Mouse (Mus musculus) right cerebral cortex, postnatal 4 days (tissue): ENCODE measurements around the gene Gm21992.
A peak's percentile ranks its signal among the peaks of the same experiment; 100 is the strongest.

Experiments
- DNase-seq: peaks from one replicate; pipeline ENCODE4 v3.0.0-alpha.2; 2022

The Gm21992 gene

DNA sequence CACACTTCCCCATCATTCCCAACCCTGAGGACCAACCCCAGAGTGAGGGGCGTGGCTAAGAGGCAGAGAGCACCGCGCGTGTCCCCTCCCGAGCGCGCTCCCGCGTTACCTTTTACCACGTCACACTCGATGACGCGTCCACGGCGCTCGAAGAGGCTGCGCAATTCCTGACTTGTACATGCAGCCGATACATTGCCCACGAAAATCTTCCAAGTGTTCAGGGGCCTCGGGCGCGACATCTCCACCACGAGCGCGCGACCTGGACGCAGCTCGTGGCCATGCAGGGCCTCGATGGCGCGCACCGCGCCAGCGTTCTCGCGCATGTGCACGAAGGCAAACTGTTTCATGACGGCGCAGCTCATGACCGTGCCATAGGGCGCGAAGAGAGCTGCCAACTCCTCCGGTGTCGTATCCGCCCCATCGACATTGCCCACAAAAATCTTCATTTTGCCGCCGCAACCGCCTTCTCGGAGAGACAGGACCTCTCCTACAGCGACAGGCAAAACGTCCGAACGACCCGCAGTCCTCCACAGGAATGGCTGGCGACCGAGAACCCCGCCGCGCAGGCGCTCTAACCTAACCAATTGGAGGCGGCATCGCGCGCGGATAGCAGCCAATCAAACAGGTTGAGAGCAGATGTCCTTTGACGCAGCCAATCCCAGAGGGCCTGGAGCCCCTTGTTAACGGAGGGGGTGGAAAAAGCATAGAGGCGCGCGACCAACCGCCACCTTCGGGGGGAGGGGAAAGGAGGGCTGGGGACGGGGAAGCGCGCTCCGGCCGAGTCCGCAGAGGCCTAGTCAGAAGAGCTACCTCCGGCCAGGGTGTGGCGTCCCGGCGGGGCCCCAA lies at the start of gene Gm21992, which contains the start of gene Rbm14:
Gene Gm21992 (minus strand): TSS at position 550 of the 846 bp plus-strand sequence.
Gene Rbm14 (minus strand): TSS at position 572 of the 846 bp plus-strand sequence.
- DNase-seq = peak; percentile 97

DNA sequence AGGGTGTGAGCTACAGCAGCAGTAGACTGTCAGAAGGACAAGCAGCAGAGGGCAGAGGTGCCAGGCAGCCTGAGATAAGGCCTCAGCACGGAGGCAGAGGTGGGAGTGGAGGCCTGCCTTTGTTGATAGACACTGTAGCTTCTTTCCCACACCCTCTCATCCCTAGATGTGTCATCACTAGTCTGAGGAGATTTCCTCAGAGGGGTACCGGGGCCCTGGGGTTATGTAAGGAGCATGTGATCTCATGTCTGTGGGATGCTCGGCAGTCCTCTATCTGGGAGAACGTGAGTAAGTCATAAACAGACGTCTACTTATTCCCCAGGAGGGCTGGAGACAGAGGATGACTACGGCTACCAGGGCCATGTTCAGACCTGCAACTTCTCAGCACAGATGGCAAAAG lies 47.7 kb upstream of the Gm21992 start:
- no peak for DNase-seq

DNA sequence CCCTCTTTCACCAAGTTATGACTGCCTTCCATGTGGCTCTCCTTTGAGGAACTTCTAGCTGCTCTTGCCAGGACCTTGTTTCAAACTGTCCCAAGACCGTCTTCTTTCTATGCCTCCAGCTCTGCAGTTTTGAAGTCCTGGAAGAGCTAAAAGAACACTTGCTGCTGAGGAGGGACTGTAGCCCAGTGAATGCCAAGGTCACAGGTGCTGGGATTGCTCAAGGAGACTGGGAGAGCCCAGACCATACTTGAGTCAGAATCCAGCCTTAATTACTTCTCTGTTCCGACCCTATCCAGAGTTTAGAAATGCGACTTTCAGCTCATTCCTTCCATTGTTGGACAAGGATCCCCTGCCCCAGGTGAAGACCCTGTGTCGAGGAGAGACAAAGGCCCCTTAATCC lies 44.5 kb upstream of the Gm21992 start:
- no peak for DNase-seq

DNA sequence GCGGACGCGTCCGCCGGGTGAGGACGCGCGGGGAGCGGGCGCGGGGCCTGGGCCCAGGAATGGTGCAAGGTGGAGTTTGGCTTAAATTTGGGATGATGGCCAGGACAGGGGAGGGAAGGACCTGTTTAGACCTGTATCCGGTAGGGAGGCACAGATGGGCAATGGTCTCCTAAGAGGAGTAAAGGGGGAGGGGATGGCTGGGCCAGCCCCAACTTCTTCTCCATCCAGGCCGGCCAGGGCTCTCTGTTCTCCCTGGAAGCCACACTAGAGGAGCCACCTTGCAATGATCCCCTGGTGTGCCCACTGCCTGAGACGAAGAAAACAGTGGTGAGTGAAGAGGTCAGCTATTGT lies 44.0 kb upstream of the Gm21992 start:
- no peak for DNase-seq

DNA sequence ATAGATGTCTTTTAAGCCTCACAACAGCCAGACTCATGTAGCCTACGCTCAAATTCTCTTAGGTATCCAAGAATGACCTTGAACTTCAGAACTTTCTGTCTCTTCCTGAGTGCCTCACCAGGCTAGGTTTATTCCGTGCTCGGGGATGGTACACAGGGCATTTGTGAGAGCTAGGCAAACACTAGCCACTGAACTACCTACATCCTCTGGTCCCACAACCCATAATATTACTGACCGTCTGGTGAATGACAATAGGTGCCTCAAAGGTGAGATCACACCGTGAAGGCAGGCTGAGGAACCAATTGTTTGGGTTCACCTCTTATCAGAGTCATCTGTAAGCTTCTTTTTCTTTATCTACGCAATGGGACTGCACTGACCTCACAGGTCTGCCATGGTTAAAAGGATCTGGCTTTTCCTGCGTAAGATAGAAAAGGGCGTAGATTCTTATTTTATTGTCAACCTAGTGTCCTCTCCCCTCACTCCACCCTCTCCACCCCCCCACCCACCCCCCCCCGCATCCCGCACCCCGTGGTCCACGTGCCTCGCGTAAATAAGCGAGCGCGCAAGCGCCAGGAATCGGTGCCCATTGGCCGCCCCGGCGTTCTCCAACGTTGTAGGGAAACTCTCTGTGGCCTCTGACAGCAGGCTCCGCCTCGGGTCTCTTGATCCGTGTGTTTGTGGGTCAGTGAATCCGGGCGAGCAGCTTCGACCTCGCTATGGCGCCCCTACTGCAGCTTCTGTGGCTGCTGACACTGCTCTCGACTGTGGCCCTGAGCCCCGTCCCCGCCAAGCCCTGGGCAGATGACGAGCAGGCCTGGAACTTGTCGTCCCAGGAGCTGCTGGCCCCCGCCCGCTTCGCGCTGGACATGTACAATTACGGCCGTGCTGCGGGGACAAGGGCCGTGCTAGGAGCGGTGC lies 43.4 kb upstream of the Gm21992 start, which contains the start of gene Ctsf:
Gene Ctsf (plus strand): TSS at position 579 of the 918 bp plus-strand sequence.
- DNase-seq = peak; percentile 85

DNA sequence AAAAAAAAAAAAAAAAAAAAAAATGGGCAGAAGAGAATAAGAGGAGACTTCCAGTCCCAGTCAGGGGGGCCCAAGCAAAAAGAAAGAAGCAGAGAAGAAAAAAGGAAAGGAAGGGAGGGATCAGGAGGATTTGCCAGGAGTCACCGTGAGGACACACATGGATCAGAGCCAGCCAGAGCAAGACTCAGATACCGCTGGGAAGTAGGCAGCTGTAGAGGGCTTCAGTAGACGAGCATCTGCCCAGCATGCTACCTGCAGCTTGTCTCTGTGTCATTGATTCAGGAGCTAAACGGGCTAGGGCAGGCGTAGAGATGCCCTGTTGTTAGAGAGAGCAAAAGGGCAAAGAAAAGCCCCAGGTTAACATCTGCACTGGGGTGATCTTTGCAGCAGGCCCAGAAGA lies 38.9 kb upstream of the Gm21992 start:
- no peak for DNase-seq

DNA sequence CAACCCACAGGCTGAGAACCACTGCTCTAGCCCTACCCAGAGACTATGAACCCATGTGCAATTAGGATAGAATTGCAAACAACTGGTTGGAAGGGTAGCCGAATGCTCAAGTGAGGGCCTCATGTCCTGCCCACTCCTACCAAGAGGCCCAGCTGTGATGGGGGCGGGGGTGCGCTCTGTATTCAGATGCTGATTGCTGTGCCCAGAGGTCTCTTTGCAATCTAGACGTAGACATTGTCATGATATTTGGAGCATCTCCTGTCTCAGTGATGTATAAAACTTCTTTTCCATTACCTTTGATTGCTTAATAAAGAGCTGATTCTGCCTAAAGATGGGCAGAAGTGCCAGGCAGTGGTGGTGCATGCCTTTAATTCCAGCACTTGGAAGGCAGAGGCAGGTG lies 38.4 kb upstream of the Gm21992 start:
- no peak for DNase-seq

DNA sequence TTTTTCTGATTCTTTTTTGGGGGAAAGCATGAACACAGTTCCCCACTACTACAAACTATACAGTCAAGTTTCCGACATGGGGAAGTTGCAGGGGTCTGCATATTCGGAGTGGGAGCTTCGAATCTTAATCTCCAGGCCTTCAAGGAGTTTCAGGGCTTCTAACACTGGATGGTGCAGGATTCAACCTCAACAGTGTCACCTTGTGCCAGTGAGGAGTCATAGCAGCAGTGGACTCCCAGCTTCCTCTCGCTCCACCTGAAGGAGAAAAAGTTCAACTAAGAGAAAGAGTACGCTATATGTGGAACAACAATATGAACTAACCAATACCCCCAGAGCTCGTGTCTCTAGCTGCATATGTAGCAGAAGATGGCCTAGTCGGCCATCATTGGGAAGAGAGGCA lies 36.1 kb upstream of the Gm21992 start:
- DNase-seq = no peak

DNA sequence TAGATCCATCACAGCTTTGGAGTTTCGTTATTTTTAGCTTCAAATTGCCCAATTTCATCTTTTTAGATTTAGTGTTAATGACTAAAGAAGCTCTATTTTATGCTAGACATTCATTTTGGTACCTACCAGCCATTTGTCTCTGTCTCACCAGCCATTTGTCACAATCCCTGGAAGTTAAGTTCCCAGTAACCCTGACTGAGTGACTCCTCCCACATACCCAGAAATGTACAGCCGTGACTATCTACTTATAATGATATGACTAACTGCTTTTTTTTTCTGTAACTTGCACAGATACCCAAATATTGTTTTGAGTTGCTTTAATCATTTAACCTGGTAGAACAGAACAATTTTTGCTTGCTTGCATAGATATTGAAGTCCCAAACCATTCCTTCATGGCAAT lies 34.4 kb upstream of the Gm21992 start:
- DNase-seq = no peak

DNA sequence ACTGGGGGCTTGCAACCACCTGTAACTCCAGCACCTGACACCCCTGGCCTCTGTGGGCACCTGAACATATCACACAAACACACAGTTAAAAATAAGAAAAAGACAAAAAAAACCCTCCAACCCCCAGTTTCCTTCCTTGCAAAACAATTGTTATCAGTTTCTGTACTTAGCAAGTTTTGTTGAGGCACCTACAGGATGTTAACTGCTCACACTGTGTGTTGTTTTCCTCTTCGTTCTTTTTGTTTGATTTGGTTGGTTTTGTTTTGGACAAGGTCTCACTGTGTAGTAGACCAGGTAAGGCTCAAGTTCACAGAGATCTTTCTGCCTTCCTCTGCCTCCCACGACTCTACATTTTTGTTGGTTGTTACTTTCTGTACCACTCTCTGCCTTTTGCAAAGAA lies 31.2 kb upstream of the Gm21992 start:
- no peak for DNase-seq

DNA sequence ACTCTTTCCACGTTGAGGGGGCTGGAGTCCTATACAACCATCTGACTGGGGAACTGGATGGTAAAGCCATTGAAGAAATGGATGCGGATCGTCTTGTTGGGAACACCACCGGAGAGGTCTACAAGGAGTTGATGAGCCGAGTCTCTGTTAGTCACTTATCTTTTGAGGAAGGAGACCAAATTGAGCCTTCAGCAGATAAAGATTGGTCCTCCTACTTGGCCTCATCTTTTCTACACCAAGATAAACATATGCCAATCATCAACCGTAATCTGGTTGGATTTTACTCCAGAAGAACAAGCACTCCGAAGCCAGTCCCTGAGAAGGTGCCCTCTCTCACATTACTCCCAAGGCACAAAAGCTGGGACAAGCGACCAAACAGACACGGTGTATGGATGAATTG lies 29.4 kb upstream of the Gm21992 start:
- no peak for DNase-seq

DNA sequence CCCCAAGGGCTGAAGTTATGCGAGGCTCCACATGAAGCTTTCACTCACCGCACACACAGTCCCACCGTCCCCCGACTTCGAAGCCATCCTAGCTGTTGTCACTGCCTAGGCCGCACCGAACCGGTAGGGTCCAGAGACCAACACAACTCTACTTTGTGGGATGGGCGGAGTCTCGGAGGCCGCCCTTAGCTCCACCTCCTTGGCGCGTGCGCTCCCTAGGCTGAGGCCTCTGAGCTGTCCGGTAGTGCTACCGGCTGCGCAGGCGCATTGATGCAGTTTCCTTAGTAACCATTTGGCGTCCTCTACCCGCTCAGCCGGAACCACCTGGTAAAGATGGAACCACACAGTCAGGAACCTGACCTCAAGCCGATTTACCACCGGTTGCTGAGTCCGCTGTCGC lies 27.7 kb upstream of the Gm21992 start, which contains the start of the genes Ccs and Ccdc87:
Gene Ccs (minus strand): TSS at position 184 of the 400 bp plus-strand sequence.
Gene Ccdc87 (plus strand): TSS at position 218 of the 400 bp plus-strand sequence.
- DNase-seq = peak; percentile 93

DNA sequence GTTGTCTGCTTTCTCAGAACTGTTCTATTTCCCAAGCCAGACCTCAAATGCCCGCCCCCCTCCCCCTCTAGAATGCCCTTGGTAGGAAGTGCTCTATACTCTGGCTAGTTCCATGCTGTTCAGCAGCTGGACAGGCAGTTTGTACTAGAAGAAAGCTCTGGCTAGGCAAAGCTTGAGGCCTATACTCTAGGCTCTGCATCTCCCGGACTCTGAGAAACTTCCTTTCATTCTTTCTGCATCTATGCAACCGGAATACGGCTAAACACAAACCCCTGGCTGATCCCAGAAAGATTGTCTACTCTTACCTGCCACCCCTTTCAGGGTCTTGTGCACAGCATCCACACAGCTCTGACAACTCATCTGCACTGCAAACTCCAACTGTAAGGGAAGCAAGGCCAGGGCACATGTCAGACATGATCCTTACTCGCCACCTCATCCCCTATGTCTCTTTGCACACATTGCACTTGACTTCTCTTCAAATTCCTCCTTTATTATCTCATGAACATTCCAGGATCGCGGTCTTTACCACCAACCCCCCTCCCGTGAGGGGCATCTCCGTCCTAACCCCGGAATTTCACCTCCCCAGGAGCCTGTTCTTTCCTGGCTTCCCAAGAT lies 27.2 kb upstream of the Gm21992 start:
- no peak for DNase-seq

DNA sequence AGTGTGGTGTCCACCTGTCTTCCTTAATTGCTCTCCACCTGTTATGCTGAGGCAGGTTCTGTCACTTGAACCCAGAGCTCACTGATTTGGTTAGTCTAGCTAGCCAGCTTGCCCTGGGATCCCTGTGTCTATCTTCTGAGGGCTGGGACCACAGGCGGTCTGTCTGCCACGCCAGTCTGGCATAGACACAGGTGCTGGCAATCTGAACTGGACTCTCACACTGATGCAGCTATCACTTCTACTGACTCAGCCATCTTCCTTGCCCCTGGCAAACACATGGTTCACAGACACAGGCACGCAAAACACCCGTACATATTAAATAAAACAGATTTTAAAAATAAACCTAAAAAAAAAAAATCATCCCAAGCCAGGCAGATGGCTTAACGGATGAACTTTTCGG lies 25.6 kb upstream of the Gm21992 start:
- DNase-seq = no peak

DNA sequence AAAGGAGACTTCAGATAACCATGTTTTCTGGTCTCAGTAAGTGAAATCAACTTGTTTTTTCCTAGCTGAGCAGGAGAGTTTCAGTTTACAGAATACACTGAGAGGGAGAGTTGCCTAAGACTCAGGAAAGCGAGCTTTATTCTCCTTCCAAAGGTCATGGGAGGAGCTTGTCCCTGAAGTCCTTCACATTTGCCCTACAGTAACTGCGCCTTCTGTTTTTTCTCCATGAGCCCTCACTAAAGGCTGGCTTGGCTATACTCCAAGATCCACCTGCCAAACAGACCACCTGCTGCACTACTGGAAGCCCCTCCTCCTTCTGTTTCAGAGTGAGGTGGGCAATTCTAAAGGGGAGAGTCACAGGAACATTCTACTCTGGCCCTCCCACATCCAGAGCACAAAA lies 24.7 kb upstream of the Gm21992 start:
- DNase-seq = no peak

DNA sequence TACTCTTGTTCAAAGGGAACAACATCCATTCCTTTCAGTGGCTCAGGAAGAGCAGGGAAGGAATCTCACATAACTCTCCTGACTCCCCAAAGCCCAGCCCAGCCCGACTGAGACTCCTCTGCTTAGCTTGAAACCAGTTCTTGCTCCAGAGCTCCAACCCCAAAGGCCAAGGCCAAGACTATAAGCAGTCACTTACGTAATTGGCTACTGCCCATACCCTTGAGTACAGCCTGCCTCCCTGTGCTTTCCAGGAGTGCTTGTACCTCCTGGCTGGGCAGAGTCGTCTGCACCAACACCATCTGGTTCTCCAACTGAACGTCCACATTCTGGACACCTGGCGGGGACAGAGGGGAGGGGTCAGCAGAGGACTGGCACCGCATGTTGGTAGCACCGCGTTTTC lies 22.6 kb upstream of the Gm21992 start:
- no peak for DNase-seq

DNA sequence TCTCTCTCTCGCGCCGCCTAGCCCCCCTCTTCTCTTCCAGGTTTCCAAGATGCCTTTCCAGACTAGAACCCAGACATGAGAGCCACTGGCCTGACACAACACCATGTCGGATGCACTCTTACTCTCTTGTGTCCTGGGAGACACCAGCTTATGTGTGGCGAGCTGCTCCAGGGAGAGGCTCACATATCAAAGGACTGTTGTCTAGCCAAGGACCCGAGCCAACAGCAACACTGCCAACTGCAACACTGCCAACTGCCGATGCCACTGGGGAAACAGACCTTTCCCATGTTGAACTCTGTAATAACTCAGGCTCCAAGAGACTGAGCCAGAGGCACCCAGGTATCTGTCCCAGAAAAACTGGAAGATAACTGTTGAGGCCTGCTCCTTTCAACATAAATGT lies 17.7 kb upstream of the Gm21992 start:
- peak; percentile 59 for DNase-seq

DNA sequence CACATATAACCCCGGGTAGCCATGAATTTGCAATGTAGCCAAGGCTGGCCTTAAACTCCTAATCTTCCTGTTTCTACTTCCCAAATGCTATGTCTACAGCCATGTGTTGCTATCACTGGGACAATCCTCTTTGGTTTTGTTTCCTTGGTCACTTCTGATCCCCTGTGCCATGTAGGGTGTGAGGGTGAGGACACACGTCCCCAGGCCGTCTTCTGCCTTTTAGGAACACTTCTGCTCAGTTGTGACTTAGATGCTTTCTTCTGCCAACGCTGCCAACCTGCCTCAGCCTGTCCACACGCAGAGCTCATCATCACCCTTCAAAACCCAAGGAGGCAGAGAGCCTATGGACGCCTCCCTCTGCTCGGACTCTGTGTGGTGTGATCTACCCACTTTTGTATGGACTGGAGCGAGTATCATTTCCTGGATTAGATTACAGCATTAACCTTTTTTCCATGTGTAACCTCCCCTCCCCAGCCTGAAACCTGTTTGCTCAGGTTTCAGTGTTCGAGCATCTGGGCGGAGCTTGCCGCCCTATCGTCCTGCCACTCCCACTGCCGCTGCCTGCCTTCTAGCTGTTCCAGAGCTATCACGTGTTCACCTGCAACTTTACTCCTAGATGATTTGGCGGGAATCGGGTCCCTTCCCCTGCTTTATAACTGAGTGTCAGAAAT lies 17.2 kb upstream of the Gm21992 start:
- no peak for DNase-seq

DNA sequence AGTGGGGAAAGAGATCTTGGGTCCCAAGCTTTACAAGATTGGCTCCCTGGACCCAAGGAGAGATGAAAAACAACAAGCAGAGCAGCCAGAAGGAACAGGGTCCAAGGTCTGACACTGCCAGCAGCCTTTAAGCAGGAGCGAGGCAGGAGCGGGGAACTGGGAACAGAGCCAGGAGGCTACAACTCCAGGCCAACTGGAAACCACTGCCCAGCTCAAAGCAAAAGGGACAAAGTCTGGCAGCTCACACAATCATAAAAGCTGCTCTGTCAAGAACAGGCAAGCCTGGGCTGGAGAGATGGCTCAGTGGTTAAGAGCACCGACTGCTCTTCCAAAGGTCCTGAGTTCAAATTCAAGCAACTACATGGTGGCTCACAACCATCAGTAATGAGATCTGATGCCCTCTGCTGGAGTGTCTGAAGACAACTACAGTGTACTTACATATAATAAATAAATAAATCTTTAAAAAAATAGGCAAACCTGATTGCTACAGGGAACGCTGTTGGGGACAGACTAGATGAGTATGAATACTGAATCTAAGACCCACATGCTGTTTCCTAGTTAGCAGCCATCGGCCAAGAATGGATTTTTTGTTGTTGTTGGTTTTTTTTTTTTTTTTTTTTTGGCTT lies 9.4 kb upstream of the Gm21992 start:
- DNase-seq = peak; percentile 66

DNA sequence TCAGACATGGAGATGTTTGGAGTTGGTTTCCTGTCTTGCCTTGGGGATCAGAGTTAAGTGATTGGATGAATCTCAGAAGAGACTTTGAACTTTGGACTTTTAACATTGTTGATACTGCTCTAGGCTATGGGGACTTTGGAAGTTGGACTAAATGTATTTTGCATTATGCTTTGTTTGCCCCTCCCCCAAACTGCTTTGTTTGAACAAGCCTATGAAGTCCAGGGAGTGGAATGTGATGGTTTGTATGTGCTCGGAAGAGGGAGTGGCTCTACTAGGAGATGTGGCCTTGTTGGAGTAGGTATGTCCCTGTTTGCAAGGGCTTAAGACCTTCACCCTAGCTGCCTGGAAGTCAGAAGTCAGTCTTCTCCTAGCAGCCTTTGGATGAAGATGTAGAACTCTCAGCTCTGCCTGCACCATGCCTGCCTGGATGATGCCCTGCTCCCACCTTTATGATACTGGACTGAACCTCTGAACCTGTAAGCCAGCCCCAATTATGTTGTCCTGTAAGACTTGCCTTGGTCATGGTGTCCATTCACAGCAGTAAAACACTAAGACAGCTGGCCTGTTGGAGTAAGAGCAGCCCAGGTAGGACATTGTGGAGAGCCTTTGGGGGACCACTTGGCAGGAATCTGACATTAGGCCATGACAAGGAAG lies 5.9 kb upstream of the Gm21992 start:
- no peak for DNase-seq

DNA sequence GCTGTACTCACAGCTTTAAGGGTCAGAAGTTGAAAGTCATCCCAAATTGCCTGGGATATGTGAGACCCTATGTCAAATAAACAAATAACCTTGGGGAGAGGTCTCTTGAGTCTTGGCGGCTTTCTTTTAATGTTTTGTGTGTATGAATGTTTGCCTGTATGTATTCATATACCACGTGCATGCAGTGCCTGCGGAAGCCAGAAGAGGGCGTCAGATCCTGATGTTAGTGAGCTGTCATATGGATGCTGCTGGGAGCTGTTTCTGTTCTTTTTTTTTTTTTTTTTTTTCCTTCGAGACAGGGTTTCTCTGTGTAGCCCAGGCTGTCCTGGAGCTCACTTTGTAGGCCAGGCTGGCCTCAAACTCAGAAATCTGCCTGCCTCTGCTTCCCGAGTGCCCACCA lies 1.6 kb upstream of the Gm21992 start:
- peak; percentile 44 for DNase-seq
